Mouse (Mus musculus): ENCODE measurements around the gene Rpia. TPM values are rescaled to one million over a fixed set of nuclear protein-coding genes. Genes with fewer than 3 reads are reported as not detected.

The Rpia gene
- polyA plus RNA-seq, 1 experiment from 2014 or later, result 2.3 TPM

DNA sequence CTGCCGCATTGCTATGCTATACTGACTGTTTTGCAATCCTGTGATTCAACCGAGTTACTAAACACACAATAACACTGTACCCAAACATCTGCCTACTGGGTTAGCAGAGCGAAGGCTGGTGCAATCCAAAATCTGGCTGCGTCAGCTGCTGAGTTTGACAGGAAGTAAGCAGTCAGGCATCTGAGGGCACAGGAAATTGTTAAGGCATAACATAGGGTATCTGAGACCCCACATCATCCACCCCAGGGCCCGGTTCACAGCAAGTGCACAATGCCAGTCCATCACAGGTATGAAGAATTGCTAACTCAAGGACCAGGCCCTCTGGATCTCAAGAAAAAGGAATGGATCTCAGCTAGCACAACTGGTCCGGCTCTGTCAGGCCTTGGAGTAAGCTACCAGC is 29.4 kb downstream of the Rpia start:
- WGBS, result 76% methylated on average over 6 of the region's 6 CpGs
- H3K27ac ChIP-seq (ENCODE audit: low read length), result no peak overlapping the region
- no peaks in the 10 kb centered on the region for H3K27me3 ChIP-seq (ENCODE audit: insufficient read depth, low read length)
- no peaks in the 10 kb centered on the region for H3K9me3 ChIP-seq (ENCODE audit: low read length)
- H3K4me3 ChIP-seq (ENCODE audit: low read length), result no peak overlapping the region
- no peak overlapping the region for H3K4me2 ChIP-seq (replicated peaks; ENCODE audit: low read depth, low read length)
- H3K36me3 ChIP-seq (ENCODE audit: insufficient read depth, low read length), result peaks cover 14% of the 10 kb centered on the region; the same call in 1 of the 2 replicates
- no peaks in the 10 kb centered on the region for H3K4me1 ChIP-seq (ENCODE audit: insufficient read depth, low read length)
- no peak for ATAC-seq (ENCODE audit: low FRiP score, low TSS enrichment)
- H3K9ac ChIP-seq (replicated peaks; ENCODE audit: low read length), result no peak overlapping the region

DNA sequence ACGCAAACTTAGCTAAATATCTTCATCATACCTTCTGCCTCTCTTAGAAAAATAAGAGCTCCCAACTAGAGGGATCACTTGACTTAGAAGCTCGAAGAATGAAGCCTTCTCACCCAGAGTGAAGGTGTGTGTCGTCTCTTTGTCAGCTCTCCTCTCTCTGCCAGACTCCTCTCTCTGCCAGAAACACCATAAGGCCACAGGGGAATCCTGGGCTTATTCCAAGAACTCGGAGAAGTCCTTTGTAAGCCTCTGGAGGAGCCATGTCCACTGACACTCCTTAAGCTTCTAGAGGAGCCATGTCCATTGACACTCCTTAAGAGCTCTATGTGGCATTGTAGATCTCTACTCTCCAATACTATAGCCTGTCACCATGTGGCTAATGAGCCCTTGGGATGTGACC is 31.1 kb downstream of the Rpia start:
- Histone ChIP-seq H3K27me3 (ENCODE audit: insufficient read depth, low read length) (no peaks in the 10 kb centered on the region), H3K4me2 (replicated peaks; ENCODE audit: low read depth, low read length) (no peak overlapping the region), H3K9me3 (ENCODE audit: low read length) (no peaks in the 10 kb centered on the region), H3K9ac (replicated peaks; ENCODE audit: low read length) (no peak overlapping the region), H3K4me3 (ENCODE audit: low read length) (no peak overlapping the region), H3K27ac (ENCODE audit: low read length) (no peak overlapping the region), H3K4me1 (ENCODE audit: insufficient read depth, low read length) (no peaks in the 10 kb centered on the region), H3K36me3 (ENCODE audit: insufficient read depth, low read length) (no peaks in the 10 kb centered on the region; the same call in 1 of the 2 replicates)
- 88% methylated on average over 4 of the region's 4 CpGs for WGBS
- ATAC-seq (ENCODE audit: low FRiP score, low TSS enrichment), result no peak

DNA sequence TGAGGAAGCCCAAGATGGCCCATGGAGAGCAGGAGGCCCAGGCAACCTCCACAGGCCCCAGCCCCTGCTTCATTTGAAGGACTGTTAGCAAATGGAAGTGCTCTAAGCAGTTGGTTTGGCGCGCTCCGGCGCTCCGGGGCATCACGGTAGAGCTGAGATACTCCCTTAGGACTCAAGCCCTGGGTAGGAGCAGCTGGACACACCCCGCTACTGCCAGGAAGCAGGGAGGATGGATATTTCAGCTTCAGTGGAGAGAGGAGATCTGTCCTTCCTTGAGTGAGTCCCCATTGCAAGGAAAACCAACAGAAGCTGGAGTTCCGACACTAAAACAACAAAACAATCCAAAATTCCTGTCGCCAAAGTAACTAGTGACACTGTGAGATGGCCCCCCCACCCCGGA is 37.2 kb downstream of the Rpia start:
- H3K4me3 ChIP-seq (ENCODE audit: low read length), result no peak overlapping the region
- no peak overlapping the region for H3K27ac ChIP-seq (ENCODE audit: low read length)
- 69% methylated on average over 10 of the region's 10 CpGs for WGBS
- no peaks in the 10 kb centered on the region for H3K4me1 ChIP-seq (ENCODE audit: insufficient read depth, low read length)
- no peaks in the 10 kb centered on the region for H3K9me3 ChIP-seq (ENCODE audit: low read length)
- H3K4me2 ChIP-seq (replicated peaks; ENCODE audit: low read depth, low read length), result no peak overlapping the region
- H3K27me3 ChIP-seq (ENCODE audit: insufficient read depth, low read length), result no peaks in the 10 kb centered on the region
- H3K36me3 ChIP-seq (ENCODE audit: insufficient read depth, low read length), result no peaks in the 10 kb centered on the region
- H3K9ac ChIP-seq (replicated peaks; ENCODE audit: low read length), result no peak overlapping the region
- ATAC-seq (ENCODE audit: low FRiP score, low TSS enrichment), result peak; percentile 65; the same call in 1 of the 2 replicates

DNA sequence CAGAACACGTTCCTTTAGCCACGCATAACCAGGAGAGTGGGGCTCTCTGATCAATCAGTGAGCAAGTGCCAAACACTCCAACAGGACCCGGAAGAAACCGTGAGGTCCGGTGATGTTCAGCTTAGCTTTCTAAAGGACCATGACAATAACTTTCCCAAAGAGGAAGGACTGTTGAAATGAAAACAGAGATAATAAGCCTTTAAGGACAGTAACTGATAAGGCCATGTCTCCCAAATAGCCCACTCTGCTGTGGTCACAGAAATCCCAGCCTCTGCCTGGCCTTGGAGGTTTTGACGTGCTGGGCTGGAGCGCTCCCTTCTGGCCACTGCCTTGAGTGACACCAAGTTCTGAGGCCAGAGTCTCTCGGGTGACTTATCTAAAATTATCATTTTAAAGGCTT is 39.7 kb downstream of the Rpia start:
- Histone ChIP-seq H3K9ac (replicated peaks; ENCODE audit: low read length) (no peak overlapping the region), H3K4me1 (ENCODE audit: insufficient read depth, low read length) (no peaks in the 10 kb centered on the region)
- 51% methylated on average over 8 of the region's 8 CpGs for WGBS

DNA sequence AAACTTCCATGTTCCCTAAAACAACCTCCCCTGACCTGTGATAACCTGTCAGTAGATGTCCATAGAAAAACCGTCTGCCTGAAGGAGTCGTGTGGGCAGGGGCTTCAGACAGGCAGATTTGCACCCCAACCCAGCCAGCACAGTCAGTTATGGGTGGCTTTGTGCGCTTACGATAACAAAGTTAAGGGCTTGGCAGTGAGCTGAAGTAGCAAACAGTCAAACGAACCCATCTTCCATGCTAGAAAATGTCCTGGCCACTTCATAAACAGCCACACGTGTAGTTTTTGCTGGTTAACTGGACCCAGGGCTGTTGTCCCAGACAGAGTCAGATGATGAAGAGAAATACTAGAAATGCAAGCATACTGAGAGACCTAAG is 40.1 kb downstream of the Rpia start:
- 75% methylated on average over 6 of the region's 6 CpGs for WGBS
- H3K4me2 ChIP-seq (replicated peaks; ENCODE audit: low read depth, low read length), result no peak overlapping the region

More for the DNA sequence above, 39.7 kb downstream of the Rpia start:
- H3K4me3 ChIP-seq (ENCODE audit: low read length), result no peak overlapping the region
- no peak overlapping the region for H3K4me2 ChIP-seq (replicated peaks; ENCODE audit: low read depth, low read length)
- ATAC-seq (ENCODE audit: low FRiP score, low TSS enrichment), result no peak
- no peaks in the 10 kb centered on the region for H3K9me3 ChIP-seq (ENCODE audit: low read length)
- no peak overlapping the region for H3K27ac ChIP-seq (ENCODE audit: low read length)
- H3K27me3 ChIP-seq (ENCODE audit: insufficient read depth, low read length), result no peaks in the 10 kb centered on the region
- no peaks in the 10 kb centered on the region for H3K36me3 ChIP-seq (ENCODE audit: insufficient read depth, low read length)

DNA sequence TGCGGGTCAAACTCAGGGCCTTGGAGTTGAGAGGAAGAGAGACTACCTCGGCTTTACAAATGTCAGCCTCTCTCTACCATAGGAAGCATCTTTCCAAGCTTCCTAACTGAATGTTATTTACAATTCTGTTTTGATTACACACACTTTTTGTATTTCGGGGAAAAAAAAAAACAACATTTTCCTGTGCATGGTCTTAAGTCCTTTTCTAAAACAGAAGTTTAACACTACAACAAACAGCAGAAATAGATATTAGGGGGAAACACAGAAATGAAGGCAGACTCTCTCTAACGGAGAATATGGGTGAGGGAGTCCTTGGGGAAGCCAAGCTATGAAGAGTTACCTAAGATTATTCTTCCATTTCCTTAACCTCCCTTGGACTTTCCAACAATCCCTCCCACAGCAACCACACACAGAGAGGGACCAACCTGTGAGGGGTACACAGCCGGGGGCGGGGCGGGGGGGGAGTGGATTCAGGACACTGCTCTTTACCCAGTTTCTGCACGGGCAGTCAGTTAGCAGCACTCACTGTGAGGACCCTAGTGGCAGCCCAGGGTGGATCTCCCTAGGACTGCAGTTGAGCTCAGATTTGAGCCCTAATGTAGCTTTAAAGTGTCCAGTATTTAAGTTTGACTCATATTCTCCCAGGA is 40.7 kb downstream of the Rpia start:
- Histone ChIP-seq H3K4me3 (ENCODE audit: low read length) (no peak overlapping the region), H3K9me3 (ENCODE audit: low read length) (no peaks in the 10 kb centered on the region), H3K36me3 (ENCODE audit: insufficient read depth, low read length) (no peaks in the 10 kb centered on the region), H3K4me1 (ENCODE audit: insufficient read depth, low read length) (no peaks in the 10 kb centered on the region), H3K4me2 (replicated peaks; ENCODE audit: low read depth, low read length) (no peak overlapping the region), H3K27ac (ENCODE audit: low read length) (no peak overlapping the region), H3K9ac (replicated peaks; ENCODE audit: low read length) (no peak overlapping the region), H3K27me3 (ENCODE audit: insufficient read depth, low read length) (no peaks in the 10 kb centered on the region)
- 63% methylated on average over 8 of the region's 8 CpGs for WGBS
- ATAC-seq (ENCODE audit: low FRiP score, low TSS enrichment), result no peak

More for the DNA sequence above, 40.1 kb downstream of the Rpia start:
- H3K27ac ChIP-seq (ENCODE audit: low read length), result no peak overlapping the region
- no peak overlapping the region for H3K4me3 ChIP-seq (ENCODE audit: low read length)
- H3K27me3 ChIP-seq (ENCODE audit: insufficient read depth, low read length), result no peaks in the 10 kb centered on the region
- no peaks in the 10 kb centered on the region for H3K36me3 ChIP-seq (ENCODE audit: insufficient read depth, low read length)
- no peaks in the 10 kb centered on the region for H3K9me3 ChIP-seq (ENCODE audit: low read length)
- H3K9ac ChIP-seq (replicated peaks; ENCODE audit: low read length), result no peak overlapping the region
- ATAC-seq (ENCODE audit: low FRiP score, low TSS enrichment), result no peak
- H3K4me1 ChIP-seq (ENCODE audit: insufficient read depth, low read length), result no peaks in the 10 kb centered on the region

DNA sequence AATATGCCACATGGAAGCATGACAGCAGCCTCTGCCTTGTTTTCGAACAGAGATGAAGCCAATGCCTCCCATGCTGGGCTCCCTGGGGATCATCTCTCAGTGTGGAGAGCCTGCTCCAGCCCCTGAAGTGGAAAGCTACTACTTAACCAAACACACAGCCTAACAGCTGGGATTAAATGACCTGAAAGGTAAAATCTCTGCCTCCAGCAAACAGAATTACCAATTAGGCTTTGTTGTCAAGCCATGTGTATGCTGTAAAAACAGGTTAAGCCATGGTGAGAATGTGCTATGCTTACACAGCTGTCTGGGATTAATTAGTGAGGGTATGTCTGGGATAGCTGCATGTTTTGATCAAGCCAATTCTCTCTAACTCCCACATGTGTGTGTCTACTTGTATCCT is 42.3 kb downstream of the Rpia start:
- no peaks in the 10 kb centered on the region for H3K9me3 ChIP-seq (ENCODE audit: low read length)
- H3K4me2 ChIP-seq (replicated peaks; ENCODE audit: low read depth, low read length), result no peak overlapping the region
- H3K27ac ChIP-seq (ENCODE audit: low read length), result no peak overlapping the region
- H3K27me3 ChIP-seq (ENCODE audit: insufficient read depth, low read length), result no peaks in the 10 kb centered on the region
- WGBS, result 45% methylated on average over 1 of the region's 1 CpGs
- no peak overlapping the region for H3K4me3 ChIP-seq (ENCODE audit: low read length)
- H3K9ac ChIP-seq (replicated peaks; ENCODE audit: low read length), result no peak overlapping the region
- no peaks in the 10 kb centered on the region for H3K36me3 ChIP-seq (ENCODE audit: insufficient read depth, low read length)
- H3K4me1 ChIP-seq (ENCODE audit: insufficient read depth, low read length), result no peaks in the 10 kb centered on the region
- no peak for ATAC-seq (ENCODE audit: low FRiP score, low TSS enrichment)

DNA sequence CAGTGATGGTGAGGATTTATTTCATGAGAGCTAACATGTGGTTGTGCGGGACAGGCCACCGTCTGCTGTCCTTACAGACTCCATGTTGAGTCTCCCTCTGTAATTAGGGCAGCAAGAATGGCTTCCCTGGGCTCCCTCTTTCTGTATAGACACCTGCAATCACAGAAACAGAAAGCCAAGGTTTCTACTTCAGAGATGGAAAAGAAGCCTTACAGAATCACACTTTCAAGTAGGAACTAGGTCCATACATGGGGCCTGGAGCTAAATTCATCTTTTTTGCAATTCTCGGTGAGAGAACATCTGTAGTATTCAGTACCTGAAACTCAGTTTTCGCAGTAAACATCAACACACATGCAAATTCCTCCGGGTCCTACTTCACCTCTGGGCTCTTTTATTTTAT is 44.3 kb downstream of the Rpia start:
- no peaks in the 10 kb centered on the region for H3K9me3 ChIP-seq (ENCODE audit: low read length)
- WGBS, result 94% methylated on average over 5 of the region's 5 CpGs
- ATAC-seq (ENCODE audit: low FRiP score, low TSS enrichment), result no peak

DNA sequence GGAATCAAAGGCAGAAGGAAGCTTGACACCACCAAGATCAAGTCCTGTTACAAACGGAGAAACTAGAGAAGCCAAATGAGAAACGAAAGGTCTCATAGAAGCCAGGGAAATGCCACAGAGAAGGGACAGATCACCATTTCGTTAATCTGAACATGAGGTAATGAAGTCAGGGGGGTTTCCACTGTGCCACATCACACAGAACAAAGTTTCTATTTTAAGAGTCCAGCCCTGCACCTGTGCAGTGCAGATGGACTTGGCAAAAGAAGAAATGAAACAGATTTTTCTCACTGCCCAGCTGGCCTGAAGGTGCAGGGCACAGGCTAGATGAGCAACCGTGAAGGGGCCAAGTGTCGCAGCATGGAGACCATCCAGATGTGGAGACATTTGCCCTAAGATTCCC is 48.1 kb downstream of the Rpia start:
- H3K27ac ChIP-seq (ENCODE audit: low read length), result no peak overlapping the region
- H3K9ac ChIP-seq (replicated peaks; ENCODE audit: low read length), result no peak overlapping the region
- H3K4me1 ChIP-seq (ENCODE audit: insufficient read depth, low read length), result no peaks in the 10 kb centered on the region
- WGBS, result 77% methylated on average over 5 of the region's 5 CpGs
- H3K4me2 ChIP-seq (replicated peaks; ENCODE audit: low read depth, low read length), result no peak overlapping the region
- no peaks in the 10 kb centered on the region for H3K36me3 ChIP-seq (ENCODE audit: insufficient read depth, low read length)
- H3K9me3 ChIP-seq (ENCODE audit: low read length), result no peaks in the 10 kb centered on the region
- ATAC-seq (ENCODE audit: low FRiP score, low TSS enrichment), result no peak
- H3K27me3 ChIP-seq (ENCODE audit: insufficient read depth, low read length), result no peaks in the 10 kb centered on the region
- no peak overlapping the region for H3K4me3 ChIP-seq (ENCODE audit: low read length)

More for the DNA sequence above, 44.3 kb downstream of the Rpia start:
- no peaks in the 10 kb centered on the region for H3K27me3 ChIP-seq (ENCODE audit: insufficient read depth, low read length)
- no peak overlapping the region for H3K4me3 ChIP-seq (ENCODE audit: low read length)
- H3K4me1 ChIP-seq (ENCODE audit: insufficient read depth, low read length), result no peaks in the 10 kb centered on the region
- H3K4me2 ChIP-seq (replicated peaks; ENCODE audit: low read depth, low read length), result no peak overlapping the region
- no peak overlapping the region for H3K9ac ChIP-seq (replicated peaks; ENCODE audit: low read length)
- H3K36me3 ChIP-seq (ENCODE audit: insufficient read depth, low read length), result no peaks in the 10 kb centered on the region
- no peak overlapping the region for H3K27ac ChIP-seq (ENCODE audit: low read length)

DNA sequence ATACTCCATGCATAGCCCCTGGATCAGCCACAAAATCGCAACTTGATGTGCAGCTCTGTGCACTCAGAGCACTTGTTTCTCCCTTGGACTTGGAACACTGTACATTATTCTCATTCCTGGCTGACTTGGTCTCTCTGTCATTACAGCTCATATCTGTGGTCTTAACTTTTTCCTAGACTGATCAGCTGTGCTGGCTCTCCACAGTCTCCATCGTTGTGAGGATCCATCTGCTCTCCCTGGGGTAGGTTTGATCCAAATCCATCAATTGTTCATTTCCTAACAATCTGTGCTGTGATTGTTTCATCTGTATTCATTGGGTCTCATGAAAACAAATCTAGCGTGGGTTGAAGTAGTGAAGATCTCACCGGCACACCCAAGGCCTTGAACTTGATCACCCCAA is 49.2 kb downstream of the Rpia start:
- no peak overlapping the region for H3K4me3 ChIP-seq (ENCODE audit: low read length)
- no peak overlapping the region for H3K27ac ChIP-seq (ENCODE audit: low read length)
- no peak for ATAC-seq (ENCODE audit: low FRiP score, low TSS enrichment)
- H3K9ac ChIP-seq (replicated peaks; ENCODE audit: low read length), result no peak overlapping the region
- H3K27me3 ChIP-seq (ENCODE audit: insufficient read depth, low read length), result no peaks in the 10 kb centered on the region
- H3K4me1 ChIP-seq (ENCODE audit: insufficient read depth, low read length), result no peaks in the 10 kb centered on the region
- no peaks in the 10 kb centered on the region for H3K9me3 ChIP-seq (ENCODE audit: low read length)
- no peak overlapping the region for H3K4me2 ChIP-seq (replicated peaks; ENCODE audit: low read depth, low read length)
- no peaks in the 10 kb centered on the region for H3K36me3 ChIP-seq (ENCODE audit: insufficient read depth, low read length)
- WGBS, result 94% methylated on average over 4 of the region's 4 CpGs

Data from kidney, embryonic 16.5 days (tissue).